8 mouse cellular contexts compared by ENCODE assay signal in genomic region chr13:23761871-23762821, GRCm38 (mm10). TPM values are rescaled to one million over a fixed set of nuclear protein-coding genes. Genes with fewer than 3 reads are reported as not detected.
A peak's percentile ranks its signal among the peaks of the same experiment; 100 is the strongest.
DNase-seq lines count a peak whose midpoint lies in the region; ATAC-seq and TF ChIP-seq lines count a peak whose summit lies in the region.
"Not testable (repeated sequence)": the region's sequence is repeated elsewhere in the genome, so short reads cannot be mapped to it uniquely, and the experiment has no call there.

Gene Hist1h3a (minus strand): TSS chr13:23762386.

- TF ChIP-seq POLR2A in ES-Bruce4 (IDR thresholded peaks at IDR 0.05; ENCODE audit: insufficient read depth, low read length) = peak; percentile 96

- peak within 1 kb of the TSS; percentile 89 for H3K4me2 ChIP-seq in forebrain, embryonic 14.5 days (ENCODE audit: low read length)
- peak within 1 kb of the TSS; percentile 79 for H3K4me2 ChIP-seq in neural tube, embryonic 13.5 days

- intact Hi-C loops in heart, postnatal 36 days (cut with DNase I) = loop anchor here (5.0 to 10.0 kb wide), 2 partner anchors 140 to 397 kb away; partner anchors contain the start of genes Hist1h1e, Hist1h2be and Zfp322a

- not testable (repeated sequence) for H3K9me3 ChIP-seq in ES-Bruce4 (replicated peaks; ENCODE audit: control insufficient read depth, insufficient read depth, low read length, poor library complexity, severe bottlenecking); forebrain, embryonic 14.5 days (replicated peaks; ENCODE audit: control insufficient read depth, low read length); neural tube, embryonic 13.5 days

- under 1% methylated on average over 25 of the region's 52 CpGs for WGBS in forebrain, embryonic 14.5 days
- under 1% methylated on average over 28 of the region's 52 CpGs for WGBS in neural tube, embryonic 13.5 days

- H3K4me1 ChIP-seq in ES-Bruce4 (ENCODE audit: control insufficient read depth, insufficient read depth, low read length) = not testable (repeated sequence)
- H3K4me1 ChIP-seq in forebrain, embryonic 14.5 days (ENCODE audit: control insufficient read depth, insufficient read depth, low read length) = peaks cover 31% of the 10 kb centered on the region
- H3K4me1 ChIP-seq in neural tube, embryonic 13.5 days (replicated peaks) = peaks cover 34% of the 10 kb centered on the region

- H3K27me3 ChIP-seq in ES-Bruce4 (ENCODE audit: control insufficient read depth, insufficient read depth, low read length, poor library complexity, severe bottlenecking); forebrain, embryonic 14.5 days (replicated peaks; ENCODE audit: control insufficient read depth, insufficient read depth, low read length); neural tube, embryonic 13.5 days: not testable (repeated sequence)

- not testable (repeated sequence) for TF ChIP-seq EP300 in ES-Bruce4 (IDR thresholded peaks at IDR 0.05; ENCODE audit: insufficient read depth, low read depth, low read length)

- H3K4me3 ChIP-seq in ES-Bruce4 (ENCODE audit: low read depth, low read length) = peak within 1 kb of the TSS; percentile 98
- peak within 1 kb of the TSS; percentile 53 for H3K4me3 ChIP-seq in forebrain, embryonic 14.5 days (ENCODE audit: low read depth, low read length)
- H3K4me3 ChIP-seq in neural tube, embryonic 13.5 days = peak within 1 kb of the TSS; percentile 59

- peak within 1 kb of the TSS; percentile 93 for H3K9ac ChIP-seq in ES-Bruce4 (ENCODE audit: low read depth, poor library complexity, severe bottlenecking)
- peak within 1 kb of the TSS; percentile 61 for H3K9ac ChIP-seq in forebrain, embryonic 14.5 days (ENCODE audit: low read length)
- peak within 1 kb of the TSS; percentile 62 for H3K9ac ChIP-seq in neural tube, embryonic 13.5 days

- peak; percentile 57 for DNase-seq in cerebellum, adult 11 months
- peak; percentile 96 for DNase-seq in forebrain, embryonic 14.5 days (ENCODE audit: low spot score)
- peak; percentile 49 to 66 for DNase-seq in heart, postnatal 36 days
- peak; percentile 67 for DNase-seq in layer of hippocampus, adult 11-12 months (ENCODE audit: low spot score)
- peak; percentile 34 to 42 for DNase-seq in lung, adult 18-20 months
- DNase-seq in testis, postnatal 14 days (ENCODE audit: low spot score) = peak; percentile 87

- peak; percentile 67 for ATAC-seq in forebrain, embryonic 14.5 days
- peak; percentile 63 for ATAC-seq in neural tube, embryonic 13.5 days (ENCODE audit: low read depth)

- TF ChIP-seq CTCF in ES-Bruce4 (IDR thresholded peaks at IDR 0.05; ENCODE audit: low read depth, low read length) = not testable (repeated sequence)

- H3K36me3 ChIP-seq in ES-Bruce4 (ENCODE audit: control insufficient read depth, insufficient read depth, low read length, poor library complexity, severe bottlenecking); forebrain, embryonic 14.5 days (ENCODE audit: control insufficient read depth, insufficient read depth, low read length); neural tube, embryonic 13.5 days: not testable (repeated sequence)

- H3K27ac ChIP-seq in ES-Bruce4 (ENCODE audit: insufficient read depth, low read length) = peak within 1 kb of the TSS; percentile 99
- H3K27ac ChIP-seq in forebrain, embryonic 14.5 days (ENCODE audit: low read depth, low read length) = peak within 1 kb of the TSS; percentile 88
- H3K27ac ChIP-seq in neural tube, embryonic 13.5 days (replicated peaks) = peak within 1 kb of the TSS; percentile 90

RNA-seq across cellular contexts. Expression of gene Hist1h3a, which starts in this region (rescaled TPM):
- 5.4 TPM in 1 of 2 replicates, not detected in the other for polyA plus RNA-seq in ES-Bruce4 (2011; ENCODE audit: insufficient read depth, insufficient read length, low read depth, missing spikeins)
- 2.0 and 4.7 TPM in 2 replicates for polyA plus RNA-seq in forebrain, embryonic 14.5 days (2014; fragmentation: Nextera tagmentation; extraction: Ambion mirVana)
- total RNA-seq in heart, postnatal 36 days (2021) = 10 to 100 TPM; 16.6 to 17.0 TPM
- 1.1 and 1.5 TPM in 2 replicates for polyA plus RNA-seq in neural tube, embryonic 13.5 days (2015; fragmentation: Nextera tagmentation; extraction: Ambion mirVana)

Comparison
In these comparisons a context has a peak if more than half of its experiments do, and no peak if none do; other contexts are left out.
1. Peak in every context shown above with its lines: DNase-seq, ATAC-seq, H3K4me3 ChIP-seq and H3K27ac ChIP-seq.
2. DNase-seq: peak in every context shown above with its lines; median percentile 96 in forebrain, embryonic 14.5 days; 87 in testis, postnatal 14 days; 67 in layer of hippocampus, adult 11-12 months; 58 in heart, postnatal 36 days; 57 in cerebellum, adult 11 months; 38 in lung, adult 18-20 months.